Comparison of ENCODE assay signal across 10 mouse cellular contexts in the genomic region with DNA sequence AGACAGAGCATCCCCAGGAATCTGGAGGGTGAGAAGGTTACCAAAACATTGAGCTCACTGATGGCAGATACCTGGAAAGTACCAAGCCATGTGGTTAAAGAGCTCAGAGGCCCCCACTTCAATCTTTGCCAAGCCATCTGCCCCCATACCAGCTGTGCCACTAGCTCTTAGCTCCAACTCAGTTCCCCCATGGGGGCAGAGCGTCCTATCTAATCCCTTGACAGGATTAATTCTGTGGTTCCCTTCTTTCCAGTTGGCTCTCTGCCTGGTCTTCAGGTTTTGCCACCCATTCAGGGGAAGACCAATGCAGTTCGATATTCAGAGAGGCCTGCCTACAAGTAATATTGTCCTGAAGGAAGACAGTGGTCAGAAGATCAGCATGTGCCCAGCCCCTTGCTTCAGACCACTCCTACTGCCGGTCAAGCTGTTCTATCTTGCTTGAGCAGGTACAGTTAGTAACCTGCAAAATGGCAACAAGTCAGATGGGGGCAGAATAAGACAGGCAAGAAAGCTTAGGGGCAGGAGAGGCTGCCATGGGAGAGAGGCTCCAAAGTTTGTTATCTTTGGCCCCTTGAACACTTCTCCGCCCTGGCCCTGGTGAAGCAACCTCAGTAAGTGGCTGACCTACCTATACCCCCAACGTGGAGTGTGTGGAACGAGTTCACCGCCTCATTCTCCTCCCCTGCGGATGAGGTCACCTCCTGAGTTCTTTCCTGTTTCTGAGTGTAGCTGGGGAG.
DNase-seq lines count a peak whose midpoint lies in the region; ATAC-seq and TF ChIP-seq lines count a peak whose summit lies in the region.
"Had no signal": no experiment of that assay in that cellular context is flagged by ENCODE, and none has a peak within 500 bp of the region (broad histone marks: within the 10 kb centered on the region; RNA-seq: fewer than 3 reads in every experiment).

No protein-coding gene starts in this region.

- H3K27ac ChIP-seq in neural tube, embryonic 15.5 days (replicated peaks) = no peak overlapping the region
- H3K27ac ChIP-seq in forebrain, embryonic 10.5 days = no peak overlapping the region
- H3K27ac ChIP-seq: forebrain, embryonic 12.5 days had no signal

- H3K27me3 ChIP-seq in neural tube, embryonic 15.5 days (replicated peaks) = no peaks in the 10 kb centered on the region
- H3K27me3 ChIP-seq in forebrain, embryonic 10.5 days (ENCODE audit: poor library complexity, severe bottlenecking) = no peaks in the 10 kb centered on the region
- H3K27me3 ChIP-seq: forebrain, embryonic 12.5 days had no signal

- H3K9ac ChIP-seq in neural tube, embryonic 15.5 days (replicated peaks) = no peak overlapping the region
- H3K9ac ChIP-seq: forebrain, embryonic 12.5 days had no signal

- TF ChIP-seq POLR2A in lung, adult 2 months (IDR thresholded peaks at IDR 0.05; ENCODE audit: borderline replicate concordance, extremely low read depth, low read depth, low read length) = no peak

- 32% methylated on average over 8 of the region's 8 CpGs for WGBS in lung, adult 2 months
- 68% methylated on average over 8 of the region's 8 CpGs for WGBS in neural tube, embryonic 15.5 days
- WGBS in forebrain, embryonic 10.5 days = 78% methylated on average over 8 of the region's 8 CpGs

- DNase-seq in cerebellum, postnatal 10 days = peak; percentile 78 to 83
- no peak for DNase-seq in cerebellum, adult 11 months
- peak; percentile 27 for DNase-seq in 416B (ENCODE audit: low read depth)
- peak; percentile 47 for DNase-seq in kidney, adult 18-20 months
- DNase-seq in lung, adult 2 months = peak; percentile 43
- DNase-seq in forebrain, embryonic 10.5 days (ENCODE audit: extremely low spot score, low spot score) = no peak
- no peak for DNase-seq in adrenal gland, adult 18-20 months (ENCODE audit: low spot score in 2 of 2)

- H3K4me2 ChIP-seq in neural tube, embryonic 15.5 days = no peak overlapping the region
- H3K4me2 ChIP-seq: forebrain, embryonic 12.5 days had no signal

- no peaks in the 10 kb centered on the region for H3K36me3 ChIP-seq in neural tube, embryonic 15.5 days
- H3K36me3 ChIP-seq in forebrain, embryonic 10.5 days (replicated peaks) = no peaks in the 10 kb centered on the region
- H3K36me3 ChIP-seq: forebrain, embryonic 12.5 days had no signal

- ATAC-seq in neural tube, embryonic 15.5 days (ENCODE audit: low FRiP score) = no peak

- peak; percentile 25; the same call in 1 of the 2 replicates for TF ChIP-seq CTCF in lung, adult 2 months (IDR thresholded peaks at IDR 0.05; ENCODE audit: insufficient read depth, low read length)

- no peaks in the 10 kb centered on the region; the same call in 1 of the 2 replicates for H3K4me1 ChIP-seq in lung, adult 2 months (ENCODE audit: control insufficient read depth, insufficient read depth, low read length)
- no peaks in the 10 kb centered on the region for H3K4me1 ChIP-seq in neural tube, embryonic 15.5 days
- no peaks in the 10 kb centered on the region for H3K4me1 ChIP-seq in forebrain, embryonic 10.5 days
- H3K4me1 ChIP-seq: forebrain, embryonic 12.5 days had no signal

- H3K9me3 ChIP-seq in neural tube, embryonic 15.5 days (replicated peaks) = no peaks in the 10 kb centered on the region
- no peaks in the 10 kb centered on the region for H3K9me3 ChIP-seq in forebrain, embryonic 10.5 days
- H3K9me3 ChIP-seq: forebrain, embryonic 12.5 days; megakaryocyte, embryonic 14.5 days had no signal

- H3K4me3 ChIP-seq in lung, adult 2 months (replicated peaks; ENCODE audit: extremely low read depth, low read depth, low read length) = no peak overlapping the region
- H3K4me3 ChIP-seq in neural tube, embryonic 15.5 days (replicated peaks) = no peak overlapping the region
- H3K4me3 ChIP-seq in forebrain, embryonic 10.5 days = no peak overlapping the region
- H3K4me3 ChIP-seq: forebrain, embryonic 12.5 days; megakaryocyte, embryonic 14.5 days had no signal

Comparison
In these comparisons a context has a peak if more than half of its experiments do, and no peak if none do; other contexts are left out.
1. DNase-seq: peak in cerebellum, postnatal 10 days (2 of 2), 416B (single experiment), kidney, adult 18-20 months (single experiment) and lung, adult 2 months (single experiment); none in cerebellum, adult 11 months (single experiment), forebrain, embryonic 10.5 days (single experiment) and adrenal gland, adult 18-20 months (0 of 2).